Mouse (Mus musculus) heart, adult 2 months (tissue): ENCODE measurements around the gene Arpc4. TPM values are rescaled to one million over a fixed set of nuclear protein-coding genes. Genes with fewer than 3 reads are reported as not detected.

ENCODE experiments used
- DNase-seq, 2 experiments: peaks; one replicate each; pipeline ENCODE4 v3.0.0; 2021
- H3K27ac ChIP-seq: fragments of 200-600 bp; 2 replicates; pipeline ENCODE4 v1.8.1; 2022
- H3K27me3 ChIP-seq: fragments of 200-500 bp; 2 replicates; pipeline ENCODE4 v1.6.1; 2012; ENCODE audit warnings: mild to moderate bottlenecking, low read length, inconsistent platforms, mixed read lengths; ENCODE audit not compliant: control insufficient read depth, insufficient read depth
- H3K36me3 ChIP-seq: fragments of 200-500 bp; 2 replicates; pipeline ENCODE4 v1.6.1; 2012; ENCODE audit warnings: low read length, inconsistent platforms; ENCODE audit not compliant: control insufficient read depth, insufficient read depth
- H3K4me1 ChIP-seq: fragments of 200-500 bp; 2 replicates; pipeline ENCODE4 v1.6.1; 2011; ENCODE audit warnings: low read length; ENCODE audit not compliant: control insufficient read depth, insufficient read depth
- H3K4me3 ChIP-seq: fragments of 200-600 bp; 2 replicates; pipeline ENCODE4 v1.8.1; 2022
- H3K79me2 ChIP-seq: fragments of 200-500 bp; replicated peaks from 2 replicates; pipeline ENCODE4 v1.6.1; 2012; ENCODE audit warnings: mild to moderate bottlenecking, inconsistent platforms, low read length, moderate library complexity, mixed read lengths; ENCODE audit not compliant: control insufficient read depth, insufficient read depth
- H3K9ac ChIP-seq: fragments of 200-500 bp; 2 replicates; pipeline ENCODE4 v1.6.1; 2012; ENCODE audit warnings: low read depth, mild to moderate bottlenecking, control low read depth, inconsistent platforms, low read length, mixed read lengths
- CTCF ChIP-seq: fragments of 200-600 bp; IDR thresholded peaks from 2 replicates; pipeline ENCODE4 v1.8.1; 2022; ENCODE audit warnings: antibody characterized with exemption, mild to moderate bottlenecking, moderate library complexity
- EP300 ChIP-seq: fragments of 200-500 bp; IDR thresholded peaks from 2 replicates; pipeline ENCODE4 v1.6.1; 2011; ENCODE audit warnings: low read depth, low read length, control low read depth; ENCODE audit not compliant: insufficient read depth
- POLR2A ChIP-seq: fragments of 200-500 bp; IDR thresholded peaks from 2 replicates; pipeline ENCODE4 v1.6.1; 2011; ENCODE audit warnings: mild to moderate bottlenecking, low read depth, low read length, control low read depth; ENCODE audit not compliant: insufficient read depth
- WGBS: fragments of 180-500 bp; shearing (Covaris S2); methylation state at CpG from one replicate; pipeline ENCODE4 v1.1.7; 2018; 5-methylcytosine and 5-hydroxymethylcytosine counted together
- intact Hi-C: fragments of 180-260 bp; cut with DNase I; formaldehyde crosslinking; loops from one replicate; pipeline ENCODE4 v1.15.1; 2025
- polyA plus RNA-seq: library from polyadenylated mRNA; depleted of rRNA; stranded (reverse); fragments of >200 nt; gene quantifications from 2 replicates; pipeline ENCODE4 v1.2.3, GENCODE M21; 2012
- total RNA-seq, 2 experiments: library from RNA; stranded (reverse); gene quantifications; 2 replicates each; pipeline ENCODE4 v1.2.3; 2021

Gene Arpc4
- total and polyA plus RNA-seq, 3 experiments, result 26.6 to 66.9 (median 66.4) TPM

DNA sequence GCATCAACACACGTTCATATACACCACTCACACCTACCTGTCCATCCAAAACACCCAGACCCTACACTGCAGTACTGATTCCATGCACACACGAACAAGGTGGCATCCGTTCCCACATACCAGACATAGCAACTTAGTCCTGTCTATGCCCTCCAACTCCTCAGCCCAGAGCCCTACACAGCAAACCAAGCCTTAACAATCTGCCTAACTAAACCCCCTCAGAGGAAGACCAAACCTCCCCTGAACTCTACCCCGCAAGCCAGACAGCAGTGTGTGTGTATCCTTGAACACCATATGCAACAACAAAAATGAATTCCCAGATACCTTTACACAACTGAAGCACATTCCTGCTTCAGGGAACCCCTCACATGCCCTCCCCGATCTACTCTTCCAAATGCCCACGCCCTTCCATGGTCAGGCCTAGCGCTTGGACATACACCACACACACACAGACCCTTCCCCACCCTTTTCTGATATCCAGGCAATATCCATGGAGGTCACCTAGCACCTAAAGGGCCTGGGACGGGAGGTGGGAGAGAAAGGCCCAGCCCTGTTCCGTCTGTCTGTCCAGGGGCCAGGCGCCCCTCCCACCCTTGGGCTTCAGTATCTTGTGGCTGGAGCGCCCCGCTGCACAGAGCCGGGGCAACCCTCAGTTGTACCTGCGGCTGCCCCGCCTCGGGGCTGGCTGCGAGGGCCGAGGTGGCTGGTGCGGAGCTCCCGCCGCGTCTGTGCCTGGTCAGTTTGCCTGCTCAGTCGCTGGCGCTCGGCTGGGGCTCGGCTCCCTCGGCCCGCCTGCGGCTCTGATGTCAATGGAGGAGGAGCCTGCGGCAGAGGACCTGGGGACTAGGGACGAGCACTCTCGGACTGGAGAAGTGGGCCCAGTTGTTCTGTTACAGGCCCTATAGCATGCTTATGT is 34.5 kb upstream of the Arpc4 start, which contains the start of gene Camk1:
Gene Camk1, minus strand, starts transcription at position 808 of the 916 bp plus-strand sequence.
- WGBS, result 5% methylated on average over 32 of the region's 32 CpGs
- Histone ChIP-seq H3K79me2 (no peaks in the 10 kb centered on the region), H3K4me1 (peaks cover 11% of the 10 kb centered on the region), H3K9ac (peak within 1 kb of the TSS; percentile 94), H3K27ac (peak within 1 kb of the TSS; percentile 97), H3K36me3 (no peaks in the 10 kb centered on the region; the same call in none of the 2 replicates), H3K27me3 (no peaks in the 10 kb centered on the region), H3K4me3 (peak within 1 kb of the TSS; percentile 99)
- intact Hi-C loops, result loop anchor here (2.0 kb wide), 1 partner anchor 31 kb away; no protein-coding TSS in a partner anchor
- peak; percentile 90 for DNase-seq
- TF ChIP-seq EP300 (no peak), POLR2A (peak; percentile 82)

DNA sequence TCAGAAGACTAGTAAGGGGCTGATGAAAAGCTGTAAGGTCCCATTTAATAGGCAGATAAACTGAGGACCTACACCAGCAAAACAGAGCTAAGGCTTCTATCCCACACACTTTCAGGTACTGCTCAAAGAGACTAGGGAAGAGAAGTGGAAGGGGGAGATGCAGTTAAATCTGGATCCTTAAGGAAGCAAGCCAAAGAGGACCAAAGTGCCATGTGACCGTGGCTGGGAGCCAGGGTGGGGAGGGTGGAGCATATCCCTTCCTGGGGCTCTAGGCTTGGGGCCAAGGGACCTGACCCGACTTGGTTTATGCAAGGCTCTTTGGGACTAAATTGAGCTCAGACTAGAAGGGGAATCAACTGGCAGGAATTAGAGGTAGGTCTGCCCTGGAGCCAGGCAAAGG is 33.6 kb upstream of the Arpc4 start:
- Histone ChIP-seq H3K4me3 (peak overlapping the region; percentile 99; the same call in 1 of the 2 replicates), H3K27ac (peak overlapping the region; percentile 97), H3K27me3 (no peaks in the 10 kb centered on the region), H3K4me1 (peaks cover 11% of the 10 kb centered on the region), H3K9ac (peak overlapping the region; percentile 94; the same call in 1 of the 2 replicates), H3K79me2 (no peaks in the 10 kb centered on the region), H3K36me3 (no peaks in the 10 kb centered on the region; the same call in none of the 2 replicates)
- DNase-seq, result peak; percentile 87 to 90
- no peak for TF ChIP-seq CTCF
- peak; percentile 39; the same call in 1 of the 2 replicates for TF ChIP-seq EP300
- TF ChIP-seq POLR2A, result peak; percentile 8; the same call in 1 of the 2 replicates
- 2% methylated on average over 2 of the region's 2 CpGs for WGBS
- intact Hi-C loops, result no loop called here

DNA sequence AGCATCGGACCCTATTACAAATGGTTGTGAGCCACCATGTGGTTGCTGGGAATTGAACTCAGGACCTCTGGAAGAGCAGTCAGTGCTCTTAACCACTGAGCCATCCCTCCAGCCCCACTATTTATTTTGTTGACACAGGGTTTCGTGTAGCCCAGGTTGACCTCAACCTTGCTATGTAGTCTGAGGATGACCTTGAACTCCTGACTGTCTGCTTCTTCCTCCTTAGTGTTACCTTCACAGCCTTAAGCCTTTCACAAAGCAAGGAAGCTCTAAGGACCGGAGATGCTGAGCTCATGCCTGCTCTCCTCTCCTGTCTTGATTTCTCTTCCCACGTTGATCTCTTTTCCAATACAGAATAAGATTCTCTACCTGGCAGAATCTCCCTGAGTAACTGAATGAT is 31.0 kb upstream of the Arpc4 start:
- Histone ChIP-seq H3K27ac (no peak overlapping the region), H3K9ac (no peak overlapping the region), H3K4me1 (peaks cover 9% of the 10 kb centered on the region), H3K79me2 (no peaks in the 10 kb centered on the region), H3K4me3 (no peak overlapping the region), H3K27me3 (no peaks in the 10 kb centered on the region), H3K36me3 (no peaks in the 10 kb centered on the region; the same call in none of the 2 replicates)
- no peak for DNase-seq
- no peak for TF ChIP-seq POLR2A
- no peak for TF ChIP-seq CTCF
- no peak for TF ChIP-seq EP300
- WGBS, result 76% methylated on average over 4 of the region's 4 CpGs
- intact Hi-C loops, result no loop called here

DNA sequence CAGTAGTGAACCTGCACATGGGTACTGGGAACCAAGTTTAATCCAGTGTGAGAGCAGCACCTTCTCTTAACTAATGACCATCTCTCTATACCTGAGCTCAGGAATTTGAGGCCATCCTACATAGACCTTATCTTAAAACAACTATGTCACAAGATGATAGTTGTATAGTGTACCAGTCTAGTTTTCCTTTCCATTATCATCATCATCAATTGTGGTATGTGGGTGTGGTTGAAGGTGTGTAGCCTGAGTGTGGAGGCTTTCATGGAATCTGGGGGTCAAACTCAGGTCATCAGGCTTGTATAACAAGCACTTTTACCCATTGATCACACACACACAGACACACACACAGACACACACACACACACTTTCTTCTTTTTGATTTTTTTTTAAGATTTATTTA is 27.4 kb upstream of the Arpc4 start:
- H3K27ac ChIP-seq, result no peak overlapping the region
- intact Hi-C loops, result no loop called here
- no peaks in the 10 kb centered on the region for H3K79me2 ChIP-seq
- no peaks in the 10 kb centered on the region for H3K27me3 ChIP-seq
- H3K4me1 ChIP-seq, result peaks cover 3% of the 10 kb centered on the region; the same call in 1 of the 2 replicates
- no peak for DNase-seq
- no peak overlapping the region for H3K9ac ChIP-seq
- H3K4me3 ChIP-seq, result no peak overlapping the region
- TF ChIP-seq CTCF (no peak), EP300 (no peak), POLR2A (no peak)
- no peaks in the 10 kb centered on the region for H3K36me3 ChIP-seq

DNA sequence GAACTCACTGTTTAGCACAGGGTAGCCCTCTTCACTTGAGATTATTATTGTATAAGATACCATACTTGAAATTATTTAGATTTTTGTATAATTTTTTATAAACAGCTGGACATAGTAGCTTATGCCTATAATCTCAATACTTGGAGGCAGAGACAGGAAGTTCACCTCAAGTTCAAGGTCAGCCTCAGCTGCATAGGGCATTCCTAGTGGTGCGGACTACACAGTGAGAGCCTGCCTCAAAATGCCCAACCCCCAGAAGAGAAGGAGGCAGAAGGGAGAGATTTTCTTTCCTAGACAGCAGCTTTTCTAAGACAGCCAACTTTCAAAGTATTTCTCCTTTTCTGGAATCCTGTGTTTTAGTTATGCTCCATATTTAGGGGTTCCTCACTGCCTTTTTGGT is 26.8 kb upstream of the Arpc4 start:
- no peak overlapping the region for H3K27ac ChIP-seq
- H3K36me3 ChIP-seq, result no peaks in the 10 kb centered on the region
- 73% methylated on average over 1 of the region's 1 CpGs for WGBS
- H3K79me2 ChIP-seq, result no peaks in the 10 kb centered on the region
- peaks cover 3% of the 10 kb centered on the region; the same call in 1 of the 2 replicates for H3K4me1 ChIP-seq
- DNase-seq, result no peak
- H3K27me3 ChIP-seq, result no peaks in the 10 kb centered on the region
- H3K9ac ChIP-seq, result no peak overlapping the region
- H3K4me3 ChIP-seq, result no peak overlapping the region
- intact Hi-C loops, result no loop called here
- TF ChIP-seq CTCF (no peak), EP300 (no peak), POLR2A (no peak)

DNA sequence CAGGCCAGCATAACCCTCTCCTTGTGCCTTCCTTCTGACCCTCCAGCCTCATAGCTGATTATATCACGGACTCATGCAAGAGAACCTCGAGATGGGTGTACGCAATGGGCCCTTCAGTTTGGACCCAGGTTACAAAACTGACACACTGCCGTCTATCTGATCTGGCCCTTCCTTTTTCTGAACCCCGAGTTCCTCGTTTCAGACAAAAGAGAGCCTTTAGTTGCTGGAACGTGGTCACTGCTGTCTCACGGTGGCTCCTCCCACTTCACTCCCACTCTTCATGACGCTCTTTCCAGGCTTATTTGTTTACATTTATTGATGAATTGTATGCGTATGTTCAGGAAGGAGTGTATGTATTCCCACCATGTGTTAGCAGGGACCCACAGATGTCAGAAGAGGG is 26.3 kb upstream of the Arpc4 start:
- intact Hi-C loops, result no loop called here

More for the DNA sequence above, 26.3 kb upstream of the Arpc4 start:
- H3K4me1 ChIP-seq, result peaks cover 3% of the 10 kb centered on the region; the same call in 1 of the 2 replicates
- no peak overlapping the region for H3K9ac ChIP-seq
- 70% methylated on average over 10 of the region's 10 CpGs for WGBS
- H3K79me2 ChIP-seq, result no peaks in the 10 kb centered on the region
- DNase-seq, result no peak
- H3K27me3 ChIP-seq, result no peaks in the 10 kb centered on the region
- no peaks in the 10 kb centered on the region for H3K36me3 ChIP-seq
- H3K4me3 ChIP-seq, result no peak overlapping the region
- H3K27ac ChIP-seq, result no peak overlapping the region
- TF ChIP-seq EP300 (no peak), POLR2A (no peak), CTCF (no peak)
